Mouse (Mus musculus) cerebellum, postnatal 36 days (tissue): ENCODE measurements around the gene Vill.
A peak's percentile ranks its signal among the peaks of the same experiment; 100 is the strongest.

Source experiments
- DNase-seq, 2 experiments: peaks; one replicate each; pipeline ENCODE4 v3.0.0; 2021 to 2022; ENCODE audit warnings: mixed read lengths in 2 of 2

Gene Vill

DNA sequence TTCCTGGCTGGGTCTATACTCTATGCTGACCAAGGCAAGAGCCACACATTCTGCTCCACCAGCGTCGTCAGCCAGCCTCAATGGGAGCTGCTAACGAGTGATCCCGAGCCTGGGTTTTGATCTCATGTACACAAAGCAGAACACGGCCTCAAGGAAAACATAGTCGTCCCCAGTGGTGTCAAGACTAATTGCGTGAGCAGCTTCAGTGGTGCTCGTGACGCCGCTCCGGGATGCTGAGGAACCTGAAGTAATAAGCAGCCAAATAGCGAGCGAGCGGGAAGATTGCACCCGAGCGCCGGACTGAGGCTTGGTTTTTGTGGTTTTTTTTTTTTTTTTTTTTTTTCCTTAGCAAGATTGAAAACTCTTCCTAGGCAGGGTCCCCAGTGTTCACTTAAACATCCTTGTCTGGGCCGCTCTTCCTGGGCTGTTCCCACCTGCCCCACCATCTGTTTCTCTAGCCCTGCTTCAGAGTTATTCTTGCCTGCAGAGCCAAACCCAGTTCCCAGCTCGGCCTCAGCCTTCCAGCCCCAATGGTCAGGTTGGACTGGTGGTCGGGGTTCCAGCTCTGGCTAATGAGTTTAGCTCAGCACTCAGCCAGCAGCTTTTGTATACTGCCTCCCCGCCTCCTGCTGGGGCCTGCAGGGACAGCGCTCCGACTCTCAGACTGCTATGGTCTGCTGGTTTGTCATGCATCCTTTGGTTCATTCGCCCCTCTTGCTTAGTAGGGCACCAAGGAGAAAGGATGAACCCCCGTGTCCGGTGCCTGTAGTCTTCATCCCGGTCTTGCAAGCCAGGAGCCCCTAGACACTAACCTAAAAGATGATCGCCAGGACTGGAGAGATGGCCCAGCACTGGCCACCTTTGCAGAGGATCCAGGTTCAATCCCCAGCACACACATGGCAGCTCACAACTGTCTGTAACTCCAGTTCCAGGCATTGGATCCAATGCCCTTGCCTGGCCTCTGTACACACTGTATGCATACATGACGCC, 17.6 kb upstream of the Vill start:
- DNase-seq = no peak

DNA sequence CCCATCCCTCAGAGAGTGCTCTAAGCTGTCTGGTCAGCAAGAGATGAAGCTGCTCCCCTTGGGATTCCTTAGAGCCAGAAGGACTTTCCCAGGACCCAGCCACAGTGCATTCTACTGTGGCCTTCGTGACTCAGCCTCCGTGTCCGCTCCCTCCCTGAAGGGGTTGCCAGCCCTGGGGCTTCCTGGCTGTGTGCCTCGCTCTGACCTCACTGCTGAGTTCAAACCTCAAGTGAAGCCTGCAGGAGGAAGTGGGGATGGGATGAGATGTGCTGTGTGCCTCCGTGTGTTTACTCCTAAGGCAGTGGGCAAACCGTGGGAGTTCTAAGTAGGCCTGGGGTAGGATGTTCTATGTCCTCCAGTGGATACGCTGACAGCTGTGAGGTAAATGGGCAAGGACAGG, 16.7 kb upstream of the Vill start:
- DNase-seq = peak; percentile 13 to 32

DNA sequence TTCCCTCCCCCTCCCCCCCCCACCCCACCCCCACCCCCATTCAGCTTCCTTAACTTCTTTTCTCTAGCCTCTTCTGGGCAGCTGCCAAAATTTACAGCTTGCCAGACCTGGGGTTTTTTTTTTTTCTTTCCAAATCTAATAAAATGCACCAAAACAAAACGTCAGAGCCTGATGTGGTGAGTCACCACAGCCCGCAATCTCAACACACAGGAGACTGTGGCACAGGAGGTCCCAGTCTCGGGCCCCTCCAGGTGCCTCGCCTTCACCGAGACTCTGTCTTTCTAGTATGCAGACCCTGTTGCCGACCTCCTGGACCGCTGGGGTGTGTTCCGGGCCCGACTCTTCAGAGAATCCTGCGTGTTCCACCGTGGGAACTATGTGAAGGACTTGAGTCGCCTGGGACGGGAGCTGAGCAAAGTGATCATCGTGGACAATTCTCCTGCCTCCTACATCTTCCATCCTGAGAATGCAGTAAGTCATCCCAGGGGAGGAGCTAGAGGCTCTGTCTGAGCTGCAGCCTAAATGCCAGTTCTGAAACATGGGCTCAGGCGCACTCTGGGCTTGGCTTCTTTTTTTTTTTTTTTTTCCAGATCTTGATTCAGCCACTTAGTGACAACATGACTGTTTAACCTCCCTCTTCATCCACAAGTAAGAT, 15.4 kb upstream of the Vill start:
- DNase-seq = no peak

DNA sequence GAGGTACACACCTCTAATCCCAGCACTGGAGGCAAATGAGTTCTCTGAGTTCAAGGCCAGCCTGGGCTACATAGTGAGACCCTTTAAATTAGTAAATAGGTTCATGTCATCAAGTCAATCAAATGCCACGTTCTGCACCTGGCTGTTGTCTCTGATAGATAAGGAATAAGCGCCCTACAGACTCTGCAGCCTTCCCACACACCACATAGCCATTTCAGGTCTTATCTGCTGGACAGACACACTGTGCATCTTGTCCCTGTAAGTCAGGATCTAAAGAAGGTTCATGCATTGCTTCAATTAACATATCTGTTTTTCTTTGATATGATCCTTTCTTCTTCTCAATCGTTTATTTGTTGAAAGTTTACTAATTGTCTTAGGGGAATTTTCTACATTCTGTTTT, 14.0 kb upstream of the Vill start:
- no peak for DNase-seq

DNA sequence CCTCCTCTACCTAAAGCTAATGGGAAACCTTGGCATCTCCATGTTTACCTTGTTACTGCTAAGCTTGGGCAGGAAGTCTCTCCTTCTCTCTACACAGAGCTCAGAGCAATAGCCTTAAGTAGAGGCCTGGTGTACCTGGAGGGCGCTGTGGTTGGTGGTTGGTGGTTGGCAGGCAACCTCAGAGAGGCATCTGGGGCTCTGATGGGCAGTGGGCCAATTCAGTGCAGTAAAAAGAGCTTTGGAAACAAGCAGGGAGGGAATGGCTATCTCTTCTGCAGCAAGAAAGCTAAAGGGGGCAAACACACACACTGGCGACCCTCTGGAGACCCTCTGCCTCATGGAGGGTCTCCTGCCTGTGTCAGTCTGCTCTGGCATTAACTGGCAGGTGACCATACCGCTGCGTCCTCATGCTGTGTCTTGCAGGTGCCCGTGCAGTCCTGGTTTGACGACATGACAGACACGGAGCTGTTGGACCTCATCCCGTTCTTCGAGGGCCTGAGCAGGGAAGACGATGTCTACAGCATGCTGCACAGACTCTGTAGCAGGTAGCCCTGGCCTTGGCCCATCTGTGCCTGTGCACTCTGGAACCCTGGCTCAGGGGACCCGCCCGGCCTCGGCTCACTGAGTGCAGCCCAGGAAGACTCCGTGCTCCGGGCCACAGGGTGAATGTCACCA, 12.3 kb upstream of the Vill start:
- DNase-seq = peak; percentile 28 to 41

DNA sequence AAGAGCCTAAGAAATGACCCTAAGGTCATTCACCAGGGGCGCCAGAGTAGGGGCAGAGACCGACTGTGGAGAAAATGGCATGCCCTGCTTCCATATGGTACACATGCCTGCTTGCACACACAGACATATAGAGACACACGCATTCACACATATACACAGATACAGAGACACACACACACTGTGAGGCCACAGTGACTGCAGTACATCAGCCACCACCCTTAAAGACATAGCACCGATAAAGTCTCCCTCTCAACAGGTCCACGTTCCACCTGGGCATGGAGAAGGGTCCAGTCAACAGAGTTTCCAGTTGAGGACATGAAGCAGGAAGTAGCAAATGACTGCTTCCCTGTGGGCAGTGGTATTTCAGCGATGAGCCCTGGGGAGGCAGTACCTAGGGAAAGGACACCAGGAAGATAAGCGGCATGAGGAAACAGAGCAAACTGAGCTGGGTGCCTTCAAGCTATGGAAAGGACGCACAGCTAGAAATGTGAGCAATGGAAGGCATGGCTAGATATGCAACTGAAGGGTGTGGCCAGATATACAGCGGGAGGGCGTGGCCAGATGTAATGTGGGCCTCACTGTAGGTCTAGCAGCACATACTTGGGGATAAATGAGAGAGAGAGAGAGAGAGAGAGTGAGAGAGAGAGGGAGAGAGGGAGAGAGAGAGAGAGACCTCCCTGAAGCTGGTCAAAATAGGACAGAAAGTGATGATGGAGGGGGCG, 4.2 kb upstream of the Vill start:
- DNase-seq = no peak

DNA sequence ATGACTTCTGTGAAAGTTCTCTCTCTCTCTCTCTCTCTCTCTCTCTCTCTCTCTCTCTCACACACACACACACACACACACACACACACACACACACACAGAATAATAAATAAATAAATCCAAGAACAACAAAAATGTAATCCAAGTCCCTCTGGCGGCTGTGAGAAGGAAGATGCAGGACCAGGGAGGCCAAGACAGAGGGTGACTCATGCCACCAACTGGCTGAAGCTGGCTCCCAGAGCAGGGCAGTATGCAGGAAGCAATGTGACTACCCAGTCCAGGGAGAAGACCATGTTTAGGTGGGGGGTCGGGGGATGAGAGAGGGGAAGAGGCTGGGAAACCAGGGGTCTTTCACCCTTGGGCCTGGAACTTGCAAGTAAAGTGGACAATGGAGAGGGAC, 1.4 kb upstream of the Vill start:
- DNase-seq = no peak

DNA sequence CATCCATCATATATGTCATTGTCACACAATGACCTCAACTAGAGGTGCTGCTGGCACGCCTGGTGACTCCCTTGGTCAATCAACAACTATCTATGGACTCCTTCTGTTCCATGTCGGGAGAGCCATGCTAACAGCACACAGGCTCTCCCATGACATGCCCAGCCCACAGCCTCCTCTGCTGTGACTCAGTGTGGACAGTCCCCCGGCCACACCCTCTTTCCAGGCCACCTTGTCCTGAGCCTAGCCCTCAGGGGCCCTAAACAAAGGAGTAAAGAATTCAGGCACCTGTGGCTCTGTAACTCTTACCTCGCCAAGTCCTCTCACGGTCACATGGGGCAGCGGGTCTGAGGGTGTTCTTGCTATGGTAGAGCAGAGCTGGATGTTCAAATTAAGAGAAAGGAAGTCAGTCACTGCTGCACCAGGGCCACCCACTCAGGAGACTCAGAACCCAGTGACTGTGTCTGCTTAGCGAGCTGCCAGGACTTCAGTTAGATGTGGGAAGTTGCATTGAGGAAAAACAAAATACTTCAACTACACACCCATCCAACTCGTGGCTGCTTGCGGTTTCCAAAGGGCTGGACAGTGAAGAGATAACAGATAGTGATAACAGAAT, 1.5 kb downstream of the Vill start:
- no peak for DNase-seq

DNA sequence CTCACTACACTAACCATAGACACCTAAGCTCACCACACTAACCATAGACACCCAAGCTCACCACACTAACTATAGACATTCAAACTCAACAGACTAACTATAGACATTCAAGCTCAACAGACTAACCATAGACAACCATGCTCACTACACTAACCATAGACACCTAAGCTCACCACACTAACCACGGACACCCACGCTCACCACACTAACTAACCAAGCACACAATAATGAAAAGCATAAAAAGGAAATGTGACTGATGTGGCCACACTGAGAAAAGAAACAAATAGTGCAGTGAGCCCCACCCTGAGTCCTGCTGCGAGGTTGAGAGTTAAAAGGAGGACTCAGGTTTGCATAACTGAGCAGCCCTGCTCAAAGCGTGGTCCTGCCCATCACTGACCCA, 2.8 kb downstream of the Vill start:
- no peak for DNase-seq

DNA sequence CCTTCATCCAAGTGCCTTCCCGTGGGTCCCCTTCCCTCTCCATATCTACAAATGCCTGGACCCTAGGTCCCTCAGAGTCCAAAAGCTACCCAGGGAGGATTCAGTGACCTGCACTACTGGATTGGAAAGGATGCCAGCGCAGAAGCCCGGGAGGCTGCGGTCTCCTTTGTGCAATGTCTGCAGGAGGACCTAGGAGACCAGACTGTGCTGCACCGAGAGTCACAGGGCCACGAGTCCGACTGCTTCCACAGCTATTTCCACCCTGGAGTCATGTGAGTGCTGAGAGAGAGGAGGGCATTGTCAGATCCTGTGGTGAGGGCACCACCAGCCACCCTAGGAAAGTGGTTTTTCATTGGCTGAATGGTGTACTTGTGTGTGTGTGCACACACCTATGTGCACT, 5.7 kb downstream of the Vill start:
- DNase-seq = no peak

DNA sequence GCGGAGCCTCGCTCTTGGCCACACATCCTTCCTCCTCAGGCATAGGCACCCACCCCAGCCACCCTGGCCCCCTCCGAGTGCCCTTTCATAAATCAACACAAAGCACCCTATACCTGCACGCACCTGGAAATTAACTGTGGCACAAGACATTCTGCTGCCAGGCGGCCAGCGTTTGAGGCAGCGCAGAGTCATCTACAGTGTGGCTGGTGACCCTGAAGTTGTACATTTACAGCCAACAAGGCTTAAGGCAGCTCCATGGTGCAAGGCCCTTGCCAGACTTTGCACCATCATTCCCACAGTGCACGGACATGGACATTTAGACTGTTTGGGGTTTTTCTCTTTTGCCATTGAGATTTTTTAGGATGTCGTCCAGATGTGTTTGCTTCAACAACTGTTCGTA, 8.1 kb downstream of the Vill start:
- DNase-seq = no peak

DNA sequence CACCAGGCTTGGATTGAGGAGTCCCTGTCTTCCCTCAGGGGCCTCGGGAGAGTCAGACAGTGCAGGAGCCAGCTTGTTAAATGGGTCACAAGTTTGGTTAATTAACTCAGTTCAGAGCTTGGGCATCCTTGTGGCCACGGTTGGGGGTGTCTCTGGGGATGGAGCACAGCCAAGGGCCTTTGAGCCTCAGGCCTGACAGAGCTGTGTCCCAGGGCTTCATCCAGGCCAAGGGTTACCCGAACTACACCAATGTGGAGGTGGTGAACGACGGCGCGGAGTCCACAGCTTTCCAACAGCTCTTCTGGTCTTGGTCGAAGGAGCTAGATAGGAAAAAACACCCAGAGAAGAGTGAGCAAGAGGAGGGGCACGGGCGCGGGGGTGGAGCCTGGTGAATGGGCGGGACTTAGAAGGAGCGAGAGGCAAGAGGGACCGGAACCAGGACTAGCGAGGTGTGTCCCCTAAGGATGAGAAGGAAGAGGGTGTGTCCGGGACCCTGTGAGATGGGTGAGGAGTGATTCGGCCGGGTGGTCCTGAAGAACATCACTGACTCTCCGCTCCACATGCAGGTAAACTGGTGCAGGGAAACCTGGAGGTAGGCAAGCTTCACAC, 10.6 kb downstream of the Vill start:
- DNase-seq = no peak

DNA sequence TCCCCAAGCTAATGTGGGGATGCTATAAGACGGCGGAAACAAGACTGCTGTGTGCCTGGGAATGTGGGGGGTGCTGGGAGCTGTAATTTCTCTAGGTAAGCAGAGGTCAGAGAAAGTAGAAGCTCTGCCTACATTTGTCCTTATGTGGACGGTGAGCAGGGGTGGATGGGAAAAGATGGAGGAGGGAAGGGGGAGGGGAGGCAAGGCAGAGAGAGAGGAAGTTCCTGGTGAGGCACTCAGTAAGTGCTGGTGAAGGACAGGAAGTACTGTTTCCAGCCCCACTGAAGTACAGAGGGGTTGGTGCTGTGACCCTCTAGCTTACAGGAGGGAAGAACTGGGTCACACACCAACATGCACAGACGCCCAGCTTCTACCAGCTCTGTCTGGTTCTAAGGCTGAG, 11.7 kb downstream of the Vill start:
- no peak for DNase-seq

DNA sequence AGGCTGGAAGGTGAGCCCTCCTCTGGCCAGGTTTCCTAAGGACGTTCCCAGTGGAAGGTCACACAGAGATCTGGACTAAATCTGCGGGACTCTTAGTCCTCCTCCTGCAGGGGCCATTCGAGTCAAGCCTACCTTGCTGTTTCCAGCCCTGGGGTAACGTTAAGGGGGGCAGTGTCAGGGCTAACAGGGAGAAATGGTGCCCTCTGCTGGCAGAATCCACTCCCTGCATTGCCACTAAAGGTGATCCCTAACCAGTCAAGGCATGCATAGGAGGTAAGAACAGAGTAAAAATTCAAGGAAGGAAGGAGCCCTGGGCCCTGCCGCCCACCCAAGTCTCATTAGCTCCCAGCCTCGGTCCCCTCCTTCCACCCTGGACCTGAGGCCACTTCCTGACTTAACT, 15.0 kb downstream of the Vill start:
- peak; percentile 77 to 79 for DNase-seq

DNA sequence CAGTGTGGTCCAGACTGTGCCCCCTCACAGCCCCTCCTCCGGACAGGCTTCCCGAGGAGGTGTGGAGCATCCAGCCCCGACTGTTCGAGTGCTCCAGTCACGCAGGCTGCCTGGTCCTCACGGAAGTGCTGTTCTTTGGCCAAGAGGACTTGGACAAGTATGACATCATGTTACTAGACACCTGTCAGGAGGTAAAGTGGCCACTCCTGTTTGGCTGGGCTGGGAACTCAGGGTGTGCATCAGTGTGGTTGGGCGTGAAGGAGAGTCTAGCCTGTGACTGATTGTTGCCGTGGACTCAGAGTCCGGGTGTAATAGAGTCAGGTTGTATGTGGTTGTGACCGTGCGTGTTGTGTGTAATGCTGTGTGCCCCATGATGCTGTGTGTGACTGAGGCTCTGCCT, 15.7 kb downstream of the Vill start:
- DNase-seq = no peak

DNA sequence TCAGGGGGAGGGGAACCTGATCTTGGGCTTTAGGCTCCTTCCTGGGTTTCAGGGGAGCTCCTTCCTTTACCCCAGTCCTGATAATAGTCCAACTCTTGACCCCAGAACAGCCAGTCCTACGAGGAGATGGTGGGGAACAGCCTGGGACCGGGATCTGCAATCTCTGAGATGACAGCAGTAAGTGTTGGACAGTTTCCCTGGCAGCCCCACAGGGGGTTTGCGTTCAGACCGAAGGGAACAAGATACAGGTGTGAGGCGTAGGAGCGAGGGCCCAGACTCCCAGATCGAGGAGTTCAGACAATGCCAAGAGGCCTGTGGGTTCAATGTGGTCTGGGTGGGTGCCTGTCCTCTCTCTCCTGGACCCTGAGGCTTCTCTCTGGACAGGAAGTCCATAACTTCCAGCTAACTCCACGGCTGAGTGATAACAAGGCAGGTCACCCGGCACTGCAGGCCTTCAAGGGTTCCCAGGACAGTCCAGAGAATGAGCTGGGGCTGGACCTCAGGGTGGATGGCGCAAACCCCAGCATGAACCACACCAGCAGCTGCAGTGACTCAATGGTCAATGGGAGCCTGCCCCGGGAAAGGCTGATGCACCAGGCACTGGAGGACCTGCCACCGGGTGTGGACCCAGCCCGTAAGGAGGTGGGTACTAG, 17.7 kb downstream of the Vill start:
- no peak for DNase-seq

DNA sequence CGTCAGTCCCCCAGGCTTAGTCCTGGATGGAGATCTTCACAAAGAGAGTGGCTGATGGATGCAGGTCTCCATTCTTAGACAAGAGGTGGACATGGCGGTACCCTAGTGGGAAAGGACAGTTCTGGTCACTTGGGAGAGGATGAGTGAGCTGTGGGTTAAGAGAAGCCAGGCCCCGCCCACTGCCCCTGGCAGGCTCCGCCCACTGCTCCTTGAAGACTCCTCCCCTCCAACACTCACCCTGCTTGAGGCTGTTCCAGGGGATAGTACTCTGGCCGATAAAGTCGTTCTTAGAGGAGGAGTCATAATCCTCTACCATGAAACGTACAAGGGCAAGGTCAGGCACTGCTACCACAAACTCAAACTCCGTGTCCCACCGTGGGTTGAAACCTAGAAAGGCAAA, 19.2 kb downstream of the Vill start:
- no peak for DNase-seq

DNA sequence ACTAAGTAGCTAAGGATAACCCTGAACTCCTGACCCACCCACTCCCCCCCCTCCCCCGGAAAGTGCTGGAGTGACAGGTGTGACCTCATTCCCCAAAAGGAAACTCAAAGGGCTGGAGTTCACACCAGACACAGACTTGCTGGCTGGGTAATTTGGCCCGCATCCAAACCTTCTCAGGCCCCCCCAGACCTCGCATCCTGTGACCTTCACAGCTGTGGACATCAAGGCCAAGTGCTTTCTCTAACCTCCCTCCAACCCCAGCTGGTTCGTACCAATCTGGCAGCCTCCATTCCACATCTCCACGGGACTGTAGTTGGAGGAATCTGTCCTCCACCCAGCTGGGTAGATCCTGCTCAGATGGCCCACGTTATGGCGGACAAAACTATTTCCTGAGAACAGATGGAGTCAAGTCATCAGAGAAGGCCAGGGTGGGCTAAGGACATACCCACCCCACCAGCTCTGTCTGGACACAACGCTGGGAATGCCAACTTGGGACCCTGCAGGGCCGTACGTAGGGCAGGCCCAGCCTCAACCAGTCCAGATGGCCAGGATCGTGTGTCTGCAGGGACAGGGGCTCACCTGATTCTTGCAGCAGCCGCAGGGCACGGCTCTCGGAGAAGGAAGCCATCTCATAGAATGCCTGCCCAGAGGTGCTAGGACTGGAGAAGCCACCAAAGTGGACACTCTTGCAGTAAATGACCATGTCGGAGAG, 20.8 kb downstream of the Vill start:
- DNase-seq = no peak

DNA sequence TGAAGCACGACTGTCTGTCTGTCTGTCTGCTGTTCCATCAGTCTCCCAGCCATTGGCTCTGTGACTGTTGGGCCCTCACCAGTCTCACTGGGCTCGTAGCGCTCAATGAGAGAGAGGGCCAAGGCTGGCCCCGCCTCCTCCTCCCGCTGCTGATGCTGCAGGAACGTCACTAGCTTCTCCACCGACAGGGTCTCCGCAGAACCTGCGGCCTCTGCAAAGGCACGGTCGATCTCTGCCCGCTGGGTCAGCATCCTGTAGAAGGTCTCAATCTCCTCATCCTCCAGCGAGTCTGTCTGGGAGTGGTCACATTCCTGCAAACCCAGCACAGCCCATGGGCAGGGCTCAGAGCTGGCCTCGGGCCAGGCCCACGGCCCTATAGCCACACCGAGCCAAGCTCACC, 23.1 kb downstream of the Vill start:
- no peak for DNase-seq

DNA sequence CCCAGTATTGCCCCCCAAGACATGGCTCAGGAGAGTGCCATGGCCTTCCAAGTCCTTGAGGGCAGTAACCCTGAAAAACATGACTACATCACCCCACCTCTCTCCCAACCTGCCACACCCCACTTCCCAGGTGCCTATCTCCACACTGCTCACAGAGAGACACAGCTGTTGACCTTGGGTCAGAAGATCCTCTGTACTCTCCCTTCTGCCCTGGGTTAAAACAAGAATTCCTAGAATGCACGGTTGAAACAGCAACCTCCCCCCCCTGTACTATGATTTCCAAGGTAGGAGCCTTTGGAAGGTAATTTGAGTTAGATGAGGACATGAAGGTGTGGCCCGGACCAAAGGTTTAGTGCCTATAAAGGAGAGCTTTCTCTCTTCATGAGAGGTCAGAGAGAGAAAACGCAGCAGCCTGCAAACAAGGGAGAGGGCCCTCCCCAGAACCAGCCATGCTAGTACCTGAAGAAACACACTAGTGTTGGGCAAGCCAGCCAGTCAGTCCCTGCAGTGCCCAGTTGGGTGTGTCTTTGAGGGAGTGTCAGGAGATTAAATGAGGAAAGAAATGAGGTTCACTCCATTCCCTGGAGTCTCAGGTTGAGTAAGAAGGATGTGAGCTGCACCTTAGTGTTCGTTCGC, 27.6 kb downstream of the Vill start:
- DNase-seq = no peak
